Mouse (Mus musculus) heart, embryonic 14.5 days (tissue): ENCODE data around the gene Usp13. TPM values are rescaled to one million over a fixed set of nuclear protein-coding genes. Genes with fewer than 3 reads are reported as not detected.

Experiments used
- ATAC-seq: fragments of 200-750 bp; cut with Nextera tagmentation; 2 replicates; pipeline ENCODE4 v1.8.0; 2017; ENCODE audit warnings: low read depth, moderate TSS enrichment; ENCODE audit not compliant: insufficient number of reproducible peaks, insufficient read depth, low FRiP score
- H3K27ac ChIP-seq, 2 experiments: fragments of 200-500 bp in 1 of 2; fragments of 300-500 bp in 1 of 2; sonication (generic) in 1 of 2; replicated peaks in 1 of 2; 2 replicates each; pipeline ENCODE4 v1.5.1; 2012 to 2014; ENCODE audit warnings: low read depth in 2 of 2, low read length in 2 of 2, control low read depth in 1 of 2, mild to moderate bottlenecking in 1 of 2, mixed read lengths in 1 of 2; ENCODE audit not compliant: control insufficient read depth in 1 of 2, insufficient read depth in 1 of 2
- H3K27me3 ChIP-seq: fragments of 300-500 bp; sonication (generic); 2 replicates; pipeline ENCODE4 v1.6.1; 2014; ENCODE audit warnings: mild to moderate bottlenecking, low read length, control low read depth; ENCODE audit not compliant: control insufficient read depth, insufficient read depth
- H3K36me3 ChIP-seq: fragments of 300-500 bp; sonication (generic); 2 replicates; pipeline ENCODE4 v1.6.1; 2014; ENCODE audit warnings: mild to moderate bottlenecking, control low read depth, low read length, mixed read lengths; ENCODE audit not compliant: control insufficient read depth, insufficient read depth
- H3K4me1 ChIP-seq, 2 experiments: fragments of 200-500 bp in 1 of 2; fragments of 300-500 bp in 1 of 2; sonication (generic) in 1 of 2; 2 replicates each; pipeline ENCODE4 v1.6.1; 2012 to 2014; ENCODE audit warnings: low read length in 2 of 2, control low read depth in 1 of 2, mixed read lengths in 1 of 2; ENCODE audit not compliant: control insufficient read depth in 2 of 2, insufficient read depth in 2 of 2
- H3K4me2 ChIP-seq: fragments of 300-500 bp; sonication (generic); 2 replicates; pipeline ENCODE4 v1.6.1; 2014; ENCODE audit warnings: mild to moderate bottlenecking, low read length
- H3K4me3 ChIP-seq, 2 experiments: fragments of 200-500 bp in 1 of 2; fragments of 300-500 bp in 1 of 2; sonication (generic) in 1 of 2; 2 replicates each; pipeline ENCODE4 v1.5.1; 2012 to 2014; ENCODE audit warnings: low read length in 2 of 2, mild to moderate bottlenecking in 2 of 2, control low read depth in 1 of 2, low read depth in 1 of 2, moderate library complexity in 1 of 2; ENCODE audit not compliant: control insufficient read depth in 1 of 2, insufficient read depth in 1 of 2
- H3K9ac ChIP-seq: fragments of 300-500 bp; sonication (generic); 2 replicates; pipeline ENCODE4 v1.6.1; 2014; ENCODE audit warnings: mild to moderate bottlenecking, low read length
- H3K9me3 ChIP-seq: fragments of 300-500 bp; sonication (generic); 2 replicates; pipeline ENCODE4 v1.6.1; 2016; ENCODE audit warnings: low read length, control low read depth; ENCODE audit not compliant: control insufficient read depth
- WGBS: fragments of 180-500 bp; shearing (Covaris S2); extraction: QIAGEN DNeasy Blood & Tissue Kit; methylation state at CpG from one replicate; pipeline ENCODE4 v1.1.7; 2014; 5-methylcytosine and 5-hydroxymethylcytosine counted together
- polyA plus RNA-seq: library from polyadenylated mRNA; unstranded; fragments of >200 nt; fragmentation: Nextera tagmentation; extraction: Ambion mirVana; gene quantifications from 2 replicates; pipeline ENCODE4 v1.2.1, GENCODE M21; 2014

Usp13 gene
- polyA plus RNA-seq, 1 experiment from 2014 or later = 60.4 TPM

DNA sequence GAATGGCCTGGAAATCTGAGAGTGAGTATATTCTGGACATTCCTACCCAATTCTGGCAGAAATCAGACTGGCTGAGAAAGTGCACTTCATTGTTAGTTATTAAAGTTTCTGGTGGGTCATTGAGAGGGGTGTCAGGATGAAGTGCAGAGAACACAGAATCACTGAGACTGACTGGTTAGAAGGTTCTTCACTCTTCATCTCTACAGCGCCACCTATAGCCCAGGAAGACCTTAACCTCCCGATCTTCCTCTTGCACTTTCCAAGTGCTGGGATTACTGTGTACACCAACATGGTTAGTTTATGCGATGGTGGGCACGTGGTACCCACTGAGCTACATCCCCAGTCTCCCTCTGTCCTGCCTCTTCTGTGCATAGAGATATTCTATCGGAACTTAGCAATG, 130.1 kb downstream of the Usp13 start:
- WGBS = 83% methylated on average over 5 of the region's 5 CpGs
- no peak overlapping the region for H3K4me2 ChIP-seq

DNA sequence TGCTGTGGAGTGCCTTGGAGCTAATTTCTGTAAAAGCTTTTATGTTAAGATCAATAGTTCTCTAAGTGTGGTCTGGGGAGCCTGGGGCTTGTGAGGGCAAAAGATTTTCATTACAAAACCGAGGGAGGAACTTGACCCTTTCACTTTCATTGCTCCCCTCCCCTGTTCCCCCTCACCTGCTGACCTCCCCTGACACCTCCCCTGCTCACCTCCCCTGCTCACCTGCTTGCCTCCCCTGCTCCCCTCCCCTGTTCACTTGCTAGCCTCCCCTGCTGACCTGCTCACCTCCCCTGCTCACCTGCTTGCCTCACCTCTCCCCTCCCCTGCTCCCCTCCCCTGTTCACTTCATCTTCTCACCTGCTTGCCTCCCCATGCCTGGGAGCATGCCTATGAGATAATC, 134.0 kb downstream of the Usp13 start:
- 43% methylated on average over 1 of the region's 1 CpGs for WGBS
- H3K36me3 ChIP-seq = no peaks in the 10 kb centered on the region
- no peaks in the 10 kb centered on the region for H3K27me3 ChIP-seq
- no peak overlapping the region for H3K4me2 ChIP-seq
- H3K27ac ChIP-seq = no peak overlapping the region
- no peak overlapping the region for H3K9ac ChIP-seq
- ATAC-seq = no peak
- no peak overlapping the region for H3K4me3 ChIP-seq
- no peaks in the 10 kb centered on the region for H3K9me3 ChIP-seq
- H3K4me1 ChIP-seq = no peaks in the 10 kb centered on the region

More for the DNA sequence above, 130.1 kb downstream of the Usp13 start:
- H3K9me3 ChIP-seq = no peaks in the 10 kb centered on the region
- no peak overlapping the region for H3K27ac ChIP-seq
- no peaks in the 10 kb centered on the region for H3K36me3 ChIP-seq
- no peaks in the 10 kb centered on the region for H3K4me1 ChIP-seq
- H3K9ac ChIP-seq = no peak overlapping the region
- H3K27me3 ChIP-seq = no peaks in the 10 kb centered on the region
- ATAC-seq = no peak
- H3K4me3 ChIP-seq = no peak overlapping the region

DNA sequence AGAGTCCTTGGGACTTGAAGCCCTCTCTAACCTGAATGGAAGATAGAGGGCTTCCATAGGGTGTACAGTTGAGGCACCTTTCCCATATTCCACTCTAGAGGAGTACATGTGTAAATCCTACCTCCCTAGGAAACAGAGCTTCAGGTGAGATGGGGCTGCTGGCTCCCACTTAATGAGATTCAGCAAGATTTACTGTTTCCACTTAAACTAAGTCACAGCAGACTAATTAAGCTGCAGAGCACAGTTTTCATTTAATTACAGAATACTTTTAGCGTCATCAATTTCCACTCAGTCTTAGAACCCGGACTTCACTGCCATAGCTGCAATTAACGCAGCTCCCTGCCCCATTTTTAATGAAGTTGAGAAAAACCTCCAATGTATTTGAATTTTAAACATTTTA, 144.1 kb downstream of the Usp13 start:
- no peak overlapping the region for H3K9ac ChIP-seq

DNA sequence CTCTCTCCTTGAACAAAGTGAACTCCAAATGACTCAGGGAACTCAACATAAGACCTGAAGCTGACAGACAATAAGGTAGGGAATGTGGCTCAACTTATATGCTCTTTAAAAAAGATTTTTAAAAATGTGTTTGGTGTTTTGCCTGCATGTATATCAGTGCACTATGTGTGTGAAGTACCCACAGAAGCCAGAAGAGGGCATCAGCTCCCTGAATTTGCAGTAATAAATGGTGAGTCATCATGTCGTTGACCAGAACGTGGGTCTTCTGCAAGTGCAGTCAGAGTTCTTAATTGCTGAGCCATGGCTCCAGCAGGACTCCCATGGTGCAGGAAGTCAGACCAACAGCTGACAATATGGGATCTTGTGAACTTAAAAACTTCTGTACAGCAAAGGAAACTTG, 148.2 kb downstream of the Usp13 start:
- no peak for ATAC-seq
- no peak overlapping the region for H3K4me3 ChIP-seq
- 7% methylated on average over 2 of the region's 2 CpGs for WGBS
- no peak overlapping the region for H3K4me2 ChIP-seq
- H3K4me1 ChIP-seq = no peaks in the 10 kb centered on the region
- H3K9ac ChIP-seq = no peak overlapping the region
- no peak overlapping the region for H3K27ac ChIP-seq
- no peaks in the 10 kb centered on the region for H3K27me3 ChIP-seq
- H3K36me3 ChIP-seq = no peaks in the 10 kb centered on the region
- H3K9me3 ChIP-seq = no peaks in the 10 kb centered on the region

More for the DNA sequence above, 144.1 kb downstream of the Usp13 start:
- 80% methylated on average over 3 of the region's 3 CpGs for WGBS
- Histone ChIP-seq H3K27ac (no peak overlapping the region), H3K4me2 (no peak overlapping the region), H3K4me1 (no peaks in the 10 kb centered on the region), H3K4me3 (no peak overlapping the region), H3K36me3 (no peaks in the 10 kb centered on the region), H3K9me3 (no peaks in the 10 kb centered on the region), H3K27me3 (no peaks in the 10 kb centered on the region)
- ATAC-seq = no peak

DNA sequence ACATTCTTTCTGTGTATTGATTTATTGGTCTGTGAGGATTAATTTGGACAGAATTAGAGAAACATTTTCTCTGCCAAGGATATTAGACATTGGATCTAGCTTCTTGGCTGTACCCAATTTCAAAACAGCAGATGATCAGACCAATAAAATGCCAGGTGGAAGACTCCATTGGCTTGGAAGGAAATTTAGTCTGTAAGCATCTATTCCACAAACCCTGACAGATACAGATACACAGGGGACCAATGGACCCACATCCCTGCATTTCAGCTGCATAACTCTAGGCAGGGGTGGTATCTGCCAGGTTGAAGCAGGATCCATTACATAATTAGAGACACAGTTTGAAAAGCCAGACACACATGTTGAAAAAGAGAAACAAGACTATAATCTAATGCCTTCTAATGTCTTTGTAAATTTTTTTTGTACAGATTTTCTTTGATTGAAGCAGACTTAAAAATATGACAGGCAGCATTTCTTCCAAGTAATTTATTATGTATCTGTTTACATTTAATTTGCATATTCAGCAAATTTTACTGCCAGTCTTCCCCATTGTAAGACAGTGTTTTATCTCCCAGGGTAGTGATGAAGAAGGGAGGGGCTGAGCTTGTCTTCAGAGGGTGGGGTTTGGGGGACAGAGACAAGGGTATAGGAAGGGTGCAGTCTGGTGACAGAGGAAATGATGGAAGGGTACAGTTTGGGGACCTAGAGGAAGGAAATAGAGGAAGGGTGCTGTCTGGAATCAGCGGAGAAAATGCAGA, 151.5 kb downstream of the Usp13 start:
- no peak for ATAC-seq
- no peak overlapping the region for H3K4me3 ChIP-seq
- no peaks in the 10 kb centered on the region for H3K4me1 ChIP-seq
- H3K9me3 ChIP-seq = no peaks in the 10 kb centered on the region
- H3K27ac ChIP-seq = no peak overlapping the region
- H3K4me2 ChIP-seq = no peak overlapping the region
- no peaks in the 10 kb centered on the region for H3K27me3 ChIP-seq
- no peaks in the 10 kb centered on the region for H3K36me3 ChIP-seq
- 71% methylated on average over 1 of the region's 1 CpGs for WGBS
- no peak overlapping the region for H3K9ac ChIP-seq

DNA sequence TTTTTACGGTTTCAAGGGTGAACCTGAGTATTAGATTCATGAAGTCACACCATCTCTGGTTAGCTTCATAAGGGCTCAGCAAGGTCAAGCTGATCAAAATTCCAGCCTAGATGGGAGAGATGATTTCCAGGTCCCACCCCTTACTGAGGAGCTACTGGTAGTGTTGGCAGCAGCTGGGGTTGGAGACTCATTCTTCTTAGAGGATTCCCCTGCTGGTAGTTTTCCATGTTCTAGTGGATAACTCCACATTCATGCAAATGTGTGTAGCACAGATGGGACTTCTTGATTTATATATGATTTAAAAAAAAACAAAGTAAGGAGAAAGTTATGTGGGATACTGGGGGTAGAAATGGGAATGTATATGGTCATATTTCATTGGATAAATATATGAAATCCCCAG, 152.9 kb downstream of the Usp13 start:
- H3K27me3 ChIP-seq = no peaks in the 10 kb centered on the region
- no peak for ATAC-seq
- no peak overlapping the region for H3K4me3 ChIP-seq
- no peaks in the 10 kb centered on the region for H3K9me3 ChIP-seq
- H3K4me1 ChIP-seq = no peaks in the 10 kb centered on the region
- H3K27ac ChIP-seq = no peak overlapping the region
- WGBS = 77% methylated on average over 1 of the region's 1 CpGs
- H3K36me3 ChIP-seq = no peaks in the 10 kb centered on the region
- no peak overlapping the region for H3K4me2 ChIP-seq
- H3K9ac ChIP-seq = no peak overlapping the region

DNA sequence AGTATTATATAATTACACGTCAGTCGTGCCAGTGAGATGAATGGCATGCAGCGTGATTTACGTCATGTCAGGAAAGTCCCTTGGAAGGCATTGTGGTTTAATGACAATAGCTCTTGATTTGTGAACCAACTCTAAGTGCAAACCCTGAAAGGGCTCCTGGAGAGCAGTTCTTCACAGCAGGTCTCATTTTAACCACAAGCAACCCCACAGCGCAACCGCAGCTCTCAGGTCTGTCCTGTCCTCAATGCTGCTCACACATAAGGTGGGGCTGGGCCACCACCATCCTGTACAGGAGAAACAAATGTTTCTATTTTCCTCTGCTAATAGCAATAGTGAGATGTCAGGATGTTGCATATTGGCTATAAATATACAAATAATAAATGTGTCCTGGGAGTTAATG, 161.9 kb downstream of the Usp13 start:
- H3K4me1 ChIP-seq = no peaks in the 10 kb centered on the region
- H3K27me3 ChIP-seq = no peaks in the 10 kb centered on the region
- no peak for ATAC-seq
- no peaks in the 10 kb centered on the region for H3K9me3 ChIP-seq
- H3K4me3 ChIP-seq = no peak overlapping the region
- H3K27ac ChIP-seq = no peak overlapping the region
- H3K36me3 ChIP-seq = no peaks in the 10 kb centered on the region
- no peak overlapping the region for H3K9ac ChIP-seq
- WGBS = 72% methylated on average over 6 of the region's 6 CpGs
- H3K4me2 ChIP-seq = no peak overlapping the region

DNA sequence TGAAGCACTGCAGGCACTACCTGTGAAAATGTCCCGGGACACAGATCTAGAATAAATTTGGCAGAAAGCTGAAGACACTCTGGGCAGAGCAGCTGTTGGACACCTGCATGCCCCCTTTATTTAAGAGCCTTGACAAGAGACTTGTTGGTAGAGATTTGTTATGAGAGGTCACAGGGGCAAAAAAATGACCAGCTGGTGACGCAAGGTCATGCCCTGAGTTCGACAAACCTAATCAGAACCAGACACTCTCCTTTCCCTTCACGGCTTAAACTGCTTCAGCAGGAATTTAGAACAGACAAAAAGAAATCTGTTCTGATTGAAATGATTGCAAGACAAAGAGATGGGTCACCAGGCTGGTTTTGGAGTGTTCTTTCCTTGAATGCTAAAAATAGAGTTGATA, 162.6 kb downstream of the Usp13 start:
- WGBS = 75% methylated on average over 4 of the region's 4 CpGs
- no peak overlapping the region for H3K4me3 ChIP-seq
- no peak for ATAC-seq
- no peaks in the 10 kb centered on the region for H3K9me3 ChIP-seq
- no peak overlapping the region for H3K9ac ChIP-seq
- H3K4me2 ChIP-seq = no peak overlapping the region
- H3K4me1 ChIP-seq = no peaks in the 10 kb centered on the region
- H3K36me3 ChIP-seq = no peaks in the 10 kb centered on the region
- no peak overlapping the region for H3K27ac ChIP-seq
- no peaks in the 10 kb centered on the region for H3K27me3 ChIP-seq
